Mouse (Mus musculus) left cerebral cortex, postnatal 36 days (tissue): Measurements from ENCODE around the gene Pmvk. TPM values are rescaled to one million over a fixed set of nuclear protein-coding genes. Genes with fewer than 3 reads are reported as not detected.
"Not testable (repeated sequence)": the region's sequence is repeated elsewhere in the genome, so short reads cannot be mapped to it uniquely, and the experiment has no call there.

Source experiments
- DNase-seq, 2 experiments: peaks; one replicate each; pipeline ENCODE4 v3.0.0; 2021 to 2022; ENCODE audit warnings: low spot score in 2 of 2, mixed read lengths in 1 of 2
- intact Hi-C: fragments of 180-260 bp; cut with DNase I; formaldehyde crosslinking; loops from one replicate; pipeline ENCODE4 v1.15.1; 2025
- total RNA-seq, 2 experiments: library from RNA; stranded (reverse); gene quantifications; 2 replicates each; pipeline ENCODE4 v1.2.3; 2021

The Pmvk gene
- total RNA-seq, 2 experiments from 2014 or later, result 32.9 to 33.1 TPM

- no peak for DNase-seq
- intact Hi-C loops, result no loop called here
Measured at GRCm38 (mm10) chr3:89425141-89425525, 29.2 kb upstream of the Pmvk start.

GRCm38 (mm10) chr3:89425876-89426275 lies 28.5 kb upstream of the Pmvk start:
- DNase-seq, result no peak
- intact Hi-C loops, result no loop called here

- DNase-seq, intact Hi-C loops: not testable (repeated sequence)
Measured at GRCm38 (mm10) chr3:89429021-89429420, 25.3 kb upstream of the Pmvk start.

- intact Hi-C loops, result no loop called here
- peak; percentile 96 to 97 for DNase-seq
Measured at GRCm38 (mm10) chr3:89430171-89431159, 23.9 kb upstream of the Pmvk start, which contains the start of gene Pygo2. TSS of gene Pygo2 (plus strand) at chr3:89430214.

- DNase-seq, result no peak
- intact Hi-C loops, result no loop called here
Measured at GRCm38 (mm10) chr3:89432606-89433005, 21.7 kb upstream of the Pmvk start.

GRCm38 (mm10) chr3:89434532-89434931 lies 19.8 kb upstream of the Pmvk start:
- intact Hi-C loops, result no loop called here
- no peak for DNase-seq

DNA sequence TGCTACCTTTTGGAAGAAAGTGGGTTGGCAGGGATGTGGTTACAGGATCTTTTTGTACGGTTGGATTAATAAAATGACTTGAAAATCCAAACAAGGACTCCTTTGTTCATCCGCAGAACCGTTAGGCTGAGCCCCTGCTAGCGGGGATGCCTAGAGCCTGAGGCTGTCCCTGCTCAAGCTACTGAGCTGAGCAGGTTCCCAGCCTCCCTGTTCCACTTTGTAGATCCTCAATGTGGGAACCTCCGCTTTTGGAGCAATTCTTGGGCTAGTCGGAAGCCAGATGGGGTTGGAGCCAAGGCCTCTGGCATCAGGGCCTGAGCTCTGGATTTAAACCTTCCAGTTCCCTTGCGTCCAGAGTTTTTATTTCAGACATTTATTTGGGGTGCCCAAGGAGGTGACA lies 19.3 kb upstream of the Pmvk start:
- intact Hi-C loops, result no loop called here
- DNase-seq, result no peak

- no peak for DNase-seq
- intact Hi-C loops, result no loop called here
Measured at GRCm38 (mm10) chr3:89436176-89437113, 17.9 kb upstream of the Pmvk start, which contains the start of gene Pbxip1. TSS of gene Pbxip1 (plus strand) at chr3:89436706.

GRCm38 (mm10) chr3:89437269-89437668 lies 17.1 kb upstream of the Pmvk start:
- no peak for DNase-seq
- intact Hi-C loops, result no loop called here

- intact Hi-C loops, result no loop called here
- no peak for DNase-seq
Measured at GRCm38 (mm10) chr3:89440691-89441090, 13.7 kb upstream of the Pmvk start.

DNA sequence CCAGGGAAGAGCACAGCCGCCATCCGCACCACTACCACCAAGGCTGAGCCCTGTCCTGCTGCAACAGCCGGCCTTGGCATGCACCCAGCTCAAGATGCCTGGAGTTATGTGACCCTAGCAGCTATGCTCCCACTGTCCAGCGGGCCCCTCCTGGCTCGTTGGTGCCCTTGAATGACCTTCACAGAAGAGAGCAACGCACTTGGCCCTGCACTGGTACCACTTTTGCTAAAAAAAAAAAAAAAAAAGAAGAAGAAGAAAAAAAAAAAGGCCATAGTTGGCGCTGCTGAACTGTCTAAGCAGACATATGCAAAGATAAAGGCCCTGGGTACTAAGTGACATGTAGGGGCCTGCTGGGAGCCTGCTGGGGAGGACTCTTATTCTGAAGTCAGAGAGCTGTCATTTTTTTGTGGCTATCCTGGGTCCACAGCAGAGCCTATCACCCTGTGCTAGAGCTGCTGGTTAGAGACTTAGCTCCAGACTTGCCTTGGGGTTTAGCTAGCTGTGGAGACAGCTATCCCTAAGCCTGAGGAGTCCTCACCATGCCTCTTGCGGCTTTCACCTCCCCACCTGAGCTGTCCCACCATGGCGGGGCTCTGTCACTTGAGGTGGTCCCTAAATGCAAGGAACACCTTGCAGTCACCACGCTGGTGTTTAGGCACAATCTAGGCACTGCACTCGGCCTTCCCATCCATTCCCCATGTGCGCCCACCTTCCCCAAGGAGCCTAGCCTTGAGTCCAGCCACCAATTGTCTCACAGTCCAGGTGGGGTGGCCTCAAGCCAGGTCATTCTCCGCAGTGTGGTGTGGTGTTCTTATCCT lies 5.4 kb upstream of the Pmvk start:
- intact Hi-C loops, result loop anchor here (5.0 kb wide), 1 partner anchor 38 kb away; no protein-coding TSS in a partner anchor
- DNase-seq, result no peak

DNA sequence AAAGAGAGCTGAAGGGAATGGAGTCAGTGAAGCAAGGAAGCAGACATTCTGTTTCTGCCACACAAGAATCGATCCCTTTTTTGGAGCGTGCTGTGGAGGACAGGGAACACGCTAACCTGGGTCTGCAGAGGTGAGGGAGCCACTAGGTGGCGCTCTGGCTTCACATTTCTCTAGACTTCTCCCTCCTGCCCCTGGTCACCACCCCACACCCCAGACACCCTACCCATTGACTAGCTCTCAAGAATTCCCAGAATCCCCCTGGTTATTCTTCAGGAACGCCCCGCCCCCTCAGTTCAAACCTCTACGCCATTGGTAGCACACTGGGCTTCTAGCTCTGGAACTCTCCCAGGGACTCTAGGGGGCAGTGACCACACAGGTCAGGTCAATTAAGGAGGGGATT lies 4.8 kb upstream of the Pmvk start:
- intact Hi-C loops, result loop anchor here (5.0 kb wide), 1 partner anchor 38 kb away; no protein-coding TSS in a partner anchor
- peak; percentile 52 to 64 for DNase-seq

DNA sequence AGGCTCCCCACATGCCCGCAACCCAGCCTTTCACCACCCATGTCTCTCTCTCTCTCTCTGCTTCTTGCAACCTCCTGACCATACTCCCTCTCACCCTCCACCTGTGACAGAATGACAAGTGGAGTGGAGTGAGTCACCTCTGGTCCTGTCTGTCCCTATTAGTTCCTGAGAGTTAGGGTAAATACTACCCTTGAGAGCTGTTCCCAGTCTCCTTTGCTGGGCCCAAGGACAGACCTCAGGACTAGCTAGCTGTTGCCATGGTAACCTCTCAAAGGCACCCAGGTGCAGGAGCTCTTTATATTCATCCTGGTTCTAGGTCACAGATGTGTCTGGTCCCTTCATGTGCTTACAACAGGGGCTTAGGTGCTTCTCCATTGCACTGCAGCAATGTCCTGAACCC lies 2.4 kb upstream of the Pmvk start:
- intact Hi-C loops, result no loop called here
- no peak for DNase-seq

GRCm38 (mm10) chr3:89455786-89456285 lies 1.5 kb downstream of the Pmvk start:
- no peak for DNase-seq
- intact Hi-C loops, result loop anchor here (2.0 to 5.0 kb wide), 3 partner anchors 233 to 401 kb away; partner anchors contain the start of gene Ube2q1

DNA sequence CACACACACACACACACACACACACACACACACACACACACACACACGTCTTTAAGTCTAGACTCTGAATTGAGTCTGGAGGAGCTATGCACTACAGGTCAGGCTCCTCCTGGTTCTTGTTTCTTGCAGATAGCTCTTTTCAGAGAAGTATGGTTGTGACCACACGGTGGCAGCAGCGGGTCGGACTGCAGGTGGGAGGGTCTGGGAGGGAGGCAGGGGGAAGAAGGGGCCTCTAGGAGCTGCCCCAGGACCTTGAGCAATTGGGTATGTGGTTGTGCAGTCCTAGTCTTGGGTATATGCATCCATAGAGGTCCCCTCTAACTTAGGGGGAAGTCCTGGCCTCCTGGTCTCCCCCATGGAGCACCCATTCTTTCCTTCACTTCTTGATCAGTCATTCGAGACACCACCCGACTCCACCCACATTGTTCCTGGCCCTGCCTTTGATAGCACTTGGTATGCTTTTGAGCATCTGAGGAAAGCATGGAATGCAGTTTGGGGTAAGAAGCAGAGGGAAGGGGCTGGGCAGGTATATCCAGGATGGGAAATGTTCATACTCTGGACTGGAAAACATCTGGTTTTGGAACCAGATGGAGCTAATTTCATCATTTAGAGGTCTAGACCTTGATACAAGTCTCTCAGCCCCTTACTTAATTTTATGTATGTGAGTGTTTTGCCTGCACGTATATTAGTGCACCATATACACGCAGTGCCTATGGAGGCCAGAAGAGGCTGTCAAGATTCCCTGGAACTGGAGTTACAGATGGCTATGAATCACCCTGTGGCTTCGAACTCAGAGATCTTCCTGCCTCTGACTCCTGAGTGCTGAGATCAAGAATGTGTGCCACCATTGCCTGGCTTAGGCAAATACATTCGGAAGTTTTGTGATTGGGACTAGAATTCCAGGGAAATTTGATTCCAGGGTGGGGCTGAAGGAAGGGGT lies 2.7 kb downstream of the Pmvk start:
- intact Hi-C loops, result loop anchor here (2.0 to 5.0 kb wide), 3 partner anchors 232 to 400 kb away; partner anchors contain the start of gene Ube2q1

DNA sequence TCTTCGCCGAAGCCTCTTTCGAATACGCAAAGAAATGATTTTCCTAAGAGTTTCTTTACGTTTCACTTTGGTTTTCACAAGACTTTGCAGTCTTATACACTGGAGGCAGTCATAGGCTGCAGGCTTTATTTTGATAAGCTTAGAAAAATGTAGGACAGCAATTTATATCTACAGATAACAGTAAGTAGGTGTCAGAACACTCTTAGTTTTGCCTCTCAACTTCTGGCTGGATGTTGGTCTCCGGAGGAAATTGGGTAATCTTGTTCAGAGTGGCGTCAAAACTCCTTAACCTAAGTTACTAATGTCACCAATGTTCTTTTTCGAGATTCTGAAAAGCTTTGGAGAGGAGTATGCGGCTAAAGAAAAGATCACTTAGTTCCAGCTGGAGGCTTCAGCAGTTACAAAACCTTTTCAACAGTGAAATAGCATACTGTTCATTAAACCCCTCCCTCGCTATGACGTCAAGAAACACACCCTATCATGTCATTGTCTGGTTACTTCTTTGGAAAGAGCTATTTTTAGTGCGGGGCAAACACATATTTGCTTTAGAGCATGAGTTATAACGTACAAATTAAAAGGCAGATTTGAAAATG lies 4.1 kb downstream of the Pmvk start:
- DNase-seq, result no peak
- intact Hi-C loops, result loop anchor here (5.0 kb wide), 2 partner anchors 314 to 399 kb away; partner anchors contain the start of gene Ube2q1

More for the DNA sequence above, 2.7 kb downstream of the Pmvk start:
- DNase-seq, result peak in 1 of 2 experiments; percentile 55
